Mouse (Mus musculus): ENCODE data around the gene Etnk1. TPM values are rescaled to one million over a fixed set of nuclear protein-coding genes. Genes with fewer than 3 reads are reported as not detected.
"Not testable (repeated sequence)": the region's sequence is repeated elsewhere in the genome, so short reads cannot be mapped to it uniquely, and the experiment has no call there.

Gene Etnk1
- polyA plus RNA-seq, 1 experiment from 2014 or later, result 40.4 TPM

DNA sequence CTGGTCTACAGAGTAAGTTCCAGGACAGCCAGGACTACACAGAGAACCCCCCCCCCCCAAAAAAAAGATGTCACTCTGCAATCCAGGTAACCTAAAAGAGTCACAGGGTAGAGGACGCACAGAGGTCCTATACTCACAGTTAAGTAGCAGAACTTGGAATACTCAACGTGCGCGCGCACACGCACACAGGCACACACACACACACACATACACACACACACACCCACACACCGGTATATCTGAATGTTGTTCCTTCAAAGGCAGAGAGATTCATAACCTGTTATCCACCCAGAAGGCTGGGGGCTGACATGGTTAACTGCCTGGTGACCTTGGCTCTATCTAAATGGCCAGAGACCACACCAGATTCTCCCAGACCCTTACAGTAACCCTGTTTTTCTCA, 30.3 kb upstream of the Etnk1 start:
- Histone ChIP-seq H3K27ac (ENCODE audit: low read length) (no peak overlapping the region), H3K9ac (replicated peaks; ENCODE audit: low read depth, low read length) (no peak overlapping the region), H3K4me1 (replicated peaks; ENCODE audit: control insufficient read depth, insufficient read depth, low read length) (no peaks in the 10 kb centered on the region), H3K36me3 (ENCODE audit: control insufficient read depth, insufficient read depth) (no peaks in the 10 kb centered on the region), H3K4me3 (replicated peaks; ENCODE audit: low read length) (no peak overlapping the region), H3K4me2 (ENCODE audit: low read length) (no peak overlapping the region), H3K9me3 (ENCODE audit: control insufficient read depth, low read length) (no peaks in the 10 kb centered on the region), H3K27me3 (replicated peaks; ENCODE audit: control insufficient read depth, insufficient read depth, low read length) (no peaks in the 10 kb centered on the region)
- no peak for ATAC-seq
- WGBS, result 99% methylated on average over 7 of the region's 7 CpGs

DNA sequence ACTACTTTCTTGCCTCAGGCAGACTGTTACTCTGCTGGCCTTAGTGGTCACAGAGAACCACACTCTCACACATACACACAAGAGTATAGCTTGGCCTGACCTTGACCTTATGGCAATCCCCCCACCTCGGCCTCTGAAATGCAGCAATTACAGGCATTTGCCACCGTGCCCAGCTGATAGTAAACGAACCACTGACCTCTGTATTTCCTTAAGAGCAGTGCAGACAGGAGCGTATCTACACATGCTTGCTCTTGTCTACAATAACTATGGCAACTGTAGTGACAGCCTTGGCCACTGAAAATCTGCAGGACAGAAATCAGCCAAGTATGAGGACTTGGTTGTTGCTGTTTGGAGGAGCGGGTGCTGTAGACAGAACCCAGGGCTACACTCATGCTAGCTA, 29.7 kb upstream of the Etnk1 start:
- no peak overlapping the region for H3K9ac ChIP-seq (replicated peaks; ENCODE audit: low read depth, low read length)
- H3K4me3 ChIP-seq (replicated peaks; ENCODE audit: low read length), result no peak overlapping the region
- no peak overlapping the region for H3K27ac ChIP-seq (ENCODE audit: low read length)
- H3K27me3 ChIP-seq (replicated peaks; ENCODE audit: control insufficient read depth, insufficient read depth, low read length), result no peaks in the 10 kb centered on the region
- H3K4me2 ChIP-seq (ENCODE audit: low read length), result no peak overlapping the region
- 80% methylated on average over 5 of the region's 5 CpGs for WGBS
- no peak for ATAC-seq
- no peaks in the 10 kb centered on the region for H3K4me1 ChIP-seq (replicated peaks; ENCODE audit: control insufficient read depth, insufficient read depth, low read length)
- H3K36me3 ChIP-seq (ENCODE audit: control insufficient read depth, insufficient read depth), result no peaks in the 10 kb centered on the region
- no peaks in the 10 kb centered on the region for H3K9me3 ChIP-seq (ENCODE audit: control insufficient read depth, low read length)

- H3K36me3 ChIP-seq (ENCODE audit: control insufficient read depth, insufficient read depth), result no peaks in the 10 kb centered on the region
- H3K27me3 ChIP-seq (replicated peaks; ENCODE audit: control insufficient read depth, insufficient read depth, low read length), result no peaks in the 10 kb centered on the region
- no peaks in the 10 kb centered on the region for H3K4me1 ChIP-seq (replicated peaks; ENCODE audit: control insufficient read depth, insufficient read depth, low read length)
- H3K9me3 ChIP-seq (ENCODE audit: control insufficient read depth, low read length), result no peaks in the 10 kb centered on the region
- H3K4me3 ChIP-seq (replicated peaks; ENCODE audit: low read length), result no peak overlapping the region
- no peak overlapping the region for H3K27ac ChIP-seq (ENCODE audit: low read length)
- no peak overlapping the region for H3K9ac ChIP-seq (replicated peaks; ENCODE audit: low read depth, low read length)
- WGBS, result 87% methylated on average over 2 of the region's 2 CpGs
- H3K4me2 ChIP-seq (ENCODE audit: low read length), result no peak overlapping the region
- no peak for ATAC-seq
These were observed 27.6 kb upstream of the Etnk1 start for GRCm38 (mm10) chr6:143139417-143139816.

DNA sequence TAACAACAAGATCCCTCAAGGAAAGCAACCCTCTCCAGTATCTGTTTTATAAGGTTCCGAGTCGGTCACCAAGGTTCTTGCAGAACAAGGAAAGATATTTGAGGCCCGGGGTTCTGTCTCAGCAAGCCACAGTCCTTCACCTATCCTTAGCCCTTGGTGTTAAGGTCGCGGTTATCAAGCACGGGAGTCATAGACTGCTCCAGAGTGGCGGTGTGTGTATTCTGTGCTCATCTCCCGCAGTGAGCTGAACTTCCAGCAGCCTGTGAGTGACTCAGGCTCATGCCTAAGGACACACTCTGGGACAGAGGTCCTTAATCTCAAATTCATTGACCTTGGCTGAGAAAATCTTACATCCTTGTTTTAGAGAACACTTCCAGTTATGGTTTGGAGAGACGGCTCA, 26.1 kb upstream of the Etnk1 start:
- H3K4me2 ChIP-seq (ENCODE audit: low read length), result no peak overlapping the region
- no peaks in the 10 kb centered on the region for H3K36me3 ChIP-seq (ENCODE audit: control insufficient read depth, insufficient read depth)
- H3K9ac ChIP-seq (replicated peaks; ENCODE audit: low read depth, low read length), result no peak overlapping the region
- WGBS, result 95% methylated on average over 9 of the region's 9 CpGs
- H3K27ac ChIP-seq (ENCODE audit: low read length), result no peak overlapping the region
- H3K9me3 ChIP-seq (ENCODE audit: control insufficient read depth, low read length), result no peaks in the 10 kb centered on the region
- no peaks in the 10 kb centered on the region for H3K4me1 ChIP-seq (replicated peaks; ENCODE audit: control insufficient read depth, insufficient read depth, low read length)
- ATAC-seq, result no peak
- H3K4me3 ChIP-seq (replicated peaks; ENCODE audit: low read length), result no peak overlapping the region
- no peaks in the 10 kb centered on the region for H3K27me3 ChIP-seq (replicated peaks; ENCODE audit: control insufficient read depth, insufficient read depth, low read length)

- not testable (repeated sequence) for H3K36me3 ChIP-seq (ENCODE audit: control insufficient read depth, insufficient read depth); H3K9ac ChIP-seq (replicated peaks; ENCODE audit: low read depth, low read length); H3K4me3 ChIP-seq (replicated peaks; ENCODE audit: low read length); H3K9me3 ChIP-seq (ENCODE audit: control insufficient read depth, low read length); ATAC-seq; H3K27ac ChIP-seq (ENCODE audit: low read length); H3K4me1 ChIP-seq (replicated peaks; ENCODE audit: control insufficient read depth, insufficient read depth, low read length); H3K27me3 ChIP-seq (replicated peaks; ENCODE audit: control insufficient read depth, insufficient read depth, low read length); H3K4me2 ChIP-seq (ENCODE audit: low read length)
- WGBS, result 81% methylated on average over 9 of the region's 10 CpGs
These were observed 25.1 kb upstream of the Etnk1 start for GRCm38 (mm10) chr6:143141624-143142592.

GRCm38 (mm10) chr6:143142861-143143260, 24.2 kb upstream of the Etnk1 start:
- no peak overlapping the region for H3K4me2 ChIP-seq (ENCODE audit: low read length)
- 92% methylated on average over 4 of the region's 4 CpGs for WGBS
- H3K27me3 ChIP-seq (replicated peaks; ENCODE audit: control insufficient read depth, insufficient read depth, low read length), result no peaks in the 10 kb centered on the region
- H3K4me1 ChIP-seq (replicated peaks; ENCODE audit: control insufficient read depth, insufficient read depth, low read length), result no peaks in the 10 kb centered on the region
- no peaks in the 10 kb centered on the region for H3K9me3 ChIP-seq (ENCODE audit: control insufficient read depth, low read length)
- H3K27ac ChIP-seq (ENCODE audit: low read length), result no peak overlapping the region
- no peaks in the 10 kb centered on the region for H3K36me3 ChIP-seq (ENCODE audit: control insufficient read depth, insufficient read depth)
- no peak overlapping the region for H3K4me3 ChIP-seq (replicated peaks; ENCODE audit: low read length)
- H3K9ac ChIP-seq (replicated peaks; ENCODE audit: low read depth, low read length), result no peak overlapping the region
- ATAC-seq, result no peak

DNA sequence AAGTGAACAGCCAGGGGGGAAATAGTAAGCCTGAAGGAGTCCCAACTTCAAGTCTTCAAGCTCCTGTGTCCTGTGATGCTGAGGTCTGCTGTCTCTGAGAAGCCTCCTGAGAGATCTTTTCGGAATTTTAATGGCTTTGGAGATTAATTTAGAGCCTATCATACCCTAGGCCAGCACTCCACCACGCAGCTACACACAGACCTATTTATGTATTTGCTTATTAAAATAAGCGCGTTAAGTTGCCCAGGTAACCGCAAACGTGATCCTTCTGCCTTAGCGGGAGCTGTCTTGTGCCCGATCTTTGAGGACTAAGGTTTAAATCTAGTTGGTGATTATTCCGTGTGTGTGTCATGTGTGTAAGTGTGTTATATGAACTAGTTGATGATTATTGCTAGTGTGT, 23.7 kb upstream of the Etnk1 start:
- Histone ChIP-seq H3K27me3 (replicated peaks; ENCODE audit: control insufficient read depth, insufficient read depth, low read length) (no peaks in the 10 kb centered on the region), H3K4me3 (replicated peaks; ENCODE audit: low read length) (no peak overlapping the region), H3K9ac (replicated peaks; ENCODE audit: low read depth, low read length) (no peak overlapping the region), H3K9me3 (ENCODE audit: control insufficient read depth, low read length) (no peaks in the 10 kb centered on the region), H3K4me2 (ENCODE audit: low read length) (peak overlapping the region; percentile 62), H3K36me3 (ENCODE audit: control insufficient read depth, insufficient read depth) (no peaks in the 10 kb centered on the region), H3K4me1 (replicated peaks; ENCODE audit: control insufficient read depth, insufficient read depth, low read length) (no peaks in the 10 kb centered on the region), H3K27ac (ENCODE audit: low read length) (no peak overlapping the region)
- ATAC-seq, result no peak
- 78% methylated on average over 9 of the region's 9 CpGs for WGBS

DNA sequence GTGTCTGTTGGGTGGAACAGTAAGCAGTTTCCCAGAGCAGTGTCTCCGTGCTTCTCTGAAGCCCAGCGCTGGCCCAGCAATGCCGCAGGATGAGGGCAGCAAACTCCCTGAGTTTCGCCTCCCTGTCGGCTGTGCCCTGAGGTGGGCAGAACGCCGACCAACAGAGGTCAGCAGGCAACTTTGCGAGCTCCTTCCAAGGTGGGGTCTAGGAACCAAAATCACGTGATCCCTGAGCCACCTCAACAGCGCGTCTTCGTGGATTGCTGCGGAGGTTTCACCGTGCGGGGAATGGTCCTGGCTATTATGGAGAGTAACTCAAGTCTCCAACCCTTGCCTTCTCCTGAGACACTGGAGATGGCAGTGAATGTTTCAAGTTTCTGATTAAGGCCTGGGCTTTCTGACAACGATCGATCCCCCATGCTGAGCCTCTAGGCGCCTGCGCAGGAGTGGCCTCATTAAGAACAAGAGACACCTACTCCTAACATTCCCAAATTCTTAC, 23.2 kb upstream of the Etnk1 start:
- ATAC-seq, result no peak
- Histone ChIP-seq H3K4me1 (replicated peaks; ENCODE audit: control insufficient read depth, insufficient read depth, low read length) (no peaks in the 10 kb centered on the region), H3K9me3 (ENCODE audit: control insufficient read depth, low read length) (no peaks in the 10 kb centered on the region), H3K4me3 (replicated peaks; ENCODE audit: low read length) (peak overlapping the region; percentile 43), H3K36me3 (ENCODE audit: control insufficient read depth, insufficient read depth) (no peaks in the 10 kb centered on the region), H3K4me2 (ENCODE audit: low read length) (peak overlapping the region; percentile 62), H3K9ac (replicated peaks; ENCODE audit: low read depth, low read length) (peak overlapping the region; percentile 43), H3K27ac (ENCODE audit: low read length) (no peak overlapping the region), H3K27me3 (replicated peaks; ENCODE audit: control insufficient read depth, insufficient read depth, low read length) (no peaks in the 10 kb centered on the region)
- WGBS, result 16% methylated on average over 19 of the region's 19 CpGs

DNA sequence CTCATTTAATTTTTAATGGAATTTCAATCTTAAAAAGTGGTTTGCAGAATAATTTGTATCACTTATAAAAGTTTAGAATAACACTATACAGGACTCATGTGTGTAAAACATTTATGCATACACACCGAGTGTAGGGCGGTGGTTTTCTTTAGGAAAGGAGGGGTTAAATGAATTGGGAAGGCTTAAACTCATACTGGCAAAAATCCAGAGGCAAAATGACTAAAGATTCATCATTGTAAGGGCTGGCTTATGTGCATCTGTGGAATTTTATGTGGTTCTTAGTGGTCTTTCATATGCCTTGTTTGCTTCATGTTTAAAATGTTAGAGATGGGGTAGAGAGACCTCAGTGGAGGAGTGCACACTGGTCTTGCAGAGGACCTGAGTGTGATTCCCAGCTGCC, 22.5 kb upstream of the Etnk1 start:
- no peaks in the 10 kb centered on the region for H3K9me3 ChIP-seq (ENCODE audit: control insufficient read depth, low read length)
- WGBS, result 80% methylated on average over 2 of the region's 2 CpGs
- H3K36me3 ChIP-seq (ENCODE audit: control insufficient read depth, insufficient read depth), result no peaks in the 10 kb centered on the region
- H3K4me1 ChIP-seq (replicated peaks; ENCODE audit: control insufficient read depth, insufficient read depth, low read length), result no peaks in the 10 kb centered on the region
- ATAC-seq, result no peak
- H3K4me3 ChIP-seq (replicated peaks; ENCODE audit: low read length), result no peak overlapping the region
- H3K4me2 ChIP-seq (ENCODE audit: low read length), result no peak overlapping the region
- H3K27ac ChIP-seq (ENCODE audit: low read length), result no peak overlapping the region
- no peak overlapping the region for H3K9ac ChIP-seq (replicated peaks; ENCODE audit: low read depth, low read length)
- H3K27me3 ChIP-seq (replicated peaks; ENCODE audit: control insufficient read depth, insufficient read depth, low read length), result no peaks in the 10 kb centered on the region

Data from forebrain, embryonic 16.5 days (tissue).